Mouse (Mus musculus) limb, embryonic 10.5 days (tissue): ENCODE data around the gene Pik3r2. TPM values are rescaled to one million over a fixed set of nuclear protein-coding genes. Genes with fewer than 3 reads are reported as not detected.
A peak's percentile ranks its signal among the peaks of the same experiment; 100 is the strongest.

Source experiments
- DNase-seq: peaks from one replicate; pipeline ENCODE4 v3.0.0-alpha.2; 2017; ENCODE audit warnings: low spot score
- H3K27ac ChIP-seq: fragments of 300-500 bp; sonication (generic); 2 replicates; pipeline ENCODE4 v1.5.1; 2016; ENCODE audit warnings: mild to moderate bottlenecking
- H3K27me3 ChIP-seq: fragments of 300-500 bp; sonication (generic); 2 replicates; pipeline ENCODE4 v1.6.1; 2016; ENCODE audit warnings: low read depth, mild to moderate bottlenecking; ENCODE audit not compliant: poor library complexity, severe bottlenecking
- H3K36me3 ChIP-seq: fragments of 300-500 bp; sonication (generic); 2 replicates; pipeline ENCODE4 v1.6.1; 2016; ENCODE audit warnings: mild to moderate bottlenecking, moderate library complexity
- H3K4me1 ChIP-seq: fragments of 300-500 bp; sonication (generic); 2 replicates; pipeline ENCODE4 v1.6.1; 2016
- H3K4me3 ChIP-seq: fragments of 300-500 bp; sonication (generic); 2 replicates; pipeline ENCODE4 v1.5.1; 2016; ENCODE audit warnings: mild to moderate bottlenecking, moderate library complexity
- H3K9me3 ChIP-seq: fragments of 300-500 bp; sonication (generic); replicated peaks from 2 replicates; pipeline ENCODE4 v1.6.1; 2016; ENCODE audit warnings: mild to moderate bottlenecking
- WGBS: fragments of 180-500 bp; shearing (Covaris S2); methylation state at CpG from one replicate; pipeline ENCODE4 v1.1.7; 2016; 5-methylcytosine and 5-hydroxymethylcytosine counted together
- polyA plus RNA-seq: library from polyadenylated mRNA; unstranded; fragments of >200 nt; fragmentation: Nextera tagmentation; extraction: Ambion mirVana; gene quantifications from 2 replicates; pipeline ENCODE4 v1.2.1, GENCODE M21; 2016

Pik3r2 gene
- polyA plus RNA-seq, 1 experiment from 2014 or later, result 100 TPM

DNA sequence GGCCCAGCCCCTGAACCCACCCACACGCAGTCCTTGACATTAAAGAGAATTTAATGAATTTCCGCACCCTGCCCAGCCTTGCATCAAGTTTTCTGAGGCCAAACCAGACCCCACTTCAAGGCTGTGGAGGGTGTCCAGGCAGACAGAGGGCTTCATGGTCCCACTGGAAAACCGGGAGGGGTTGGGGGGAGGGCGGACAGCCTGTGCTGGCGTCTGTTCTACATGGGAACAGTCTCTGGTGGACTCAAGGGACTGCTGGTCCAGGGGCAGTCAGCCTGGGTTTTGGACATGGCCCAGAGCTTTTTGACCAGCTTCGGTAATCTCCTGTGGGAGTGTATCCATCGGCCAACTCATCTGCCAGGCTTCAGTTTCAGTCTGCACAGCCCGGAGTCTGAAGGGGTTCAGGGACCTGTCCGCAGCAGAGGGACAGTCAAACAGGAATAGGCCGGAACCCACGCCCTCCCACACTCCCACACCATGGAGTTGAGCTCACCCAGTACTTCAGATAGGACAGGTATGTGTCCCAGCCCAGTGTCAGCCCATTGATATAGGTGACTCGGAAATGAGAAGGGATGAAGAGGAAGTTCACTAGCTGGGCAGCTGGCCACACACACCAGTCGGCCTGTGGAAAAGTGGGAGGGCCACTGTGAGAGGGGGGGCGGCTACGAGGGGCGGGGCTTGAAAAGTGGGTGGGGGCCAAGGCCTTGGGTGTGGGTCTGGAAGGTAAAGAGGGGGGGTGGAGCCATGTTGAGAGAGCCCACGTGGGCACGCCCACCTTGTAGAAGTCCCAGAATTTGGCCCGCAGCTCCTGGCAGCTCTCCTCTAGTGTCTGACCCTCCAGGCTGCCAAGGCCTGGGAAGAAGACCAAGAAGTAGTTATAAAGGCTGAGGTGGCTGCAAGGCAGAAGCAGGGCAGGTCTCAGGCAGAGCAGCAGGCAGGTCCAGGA is 17.6 kb downstream of the Pik3r2 start:
- Histone ChIP-seq H3K27me3 (0 out of 2 replicates have a peak, but pooled peaks cover 4% of the 10 kb centered on the region), H3K27ac (no peak overlapping the region), H3K4me3 (no peak overlapping the region), H3K4me1 (peaks cover 51% of the 10 kb centered on the region), H3K36me3 (peaks cover 30% of the 10 kb centered on the region), H3K9me3 (no peaks in the 10 kb centered on the region)
- DNase-seq, result no peak
- 75% methylated on average over 19 of the region's 19 CpGs for WGBS

DNA sequence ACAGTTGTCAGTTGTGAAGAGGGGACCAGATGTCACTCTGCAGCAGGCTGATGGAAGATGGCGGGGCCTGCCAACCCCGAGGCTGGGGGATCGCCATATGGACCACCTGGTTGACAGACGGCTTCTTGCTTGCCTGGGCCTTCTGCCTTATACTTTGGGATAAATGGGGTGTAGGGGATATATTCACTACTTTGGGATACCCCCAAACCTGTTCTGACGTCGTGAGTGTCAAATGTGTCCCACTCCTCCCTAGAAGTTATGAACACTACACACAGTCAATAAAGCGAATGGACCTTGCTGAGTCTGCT is 18.3 kb downstream of the Pik3r2 start:
- 0 out of 2 replicates have a peak, but pooled peaks cover 4% of the 10 kb centered on the region for H3K27me3 ChIP-seq
- peaks cover 57% of the 10 kb centered on the region for H3K4me1 ChIP-seq
- peaks cover 30% of the 10 kb centered on the region for H3K36me3 ChIP-seq
- H3K4me3 ChIP-seq, result no peak overlapping the region
- DNase-seq, result no peak
- WGBS, result 91% methylated on average over 7 of the region's 7 CpGs
- H3K27ac ChIP-seq, result no peak overlapping the region
- H3K9me3 ChIP-seq, result no peaks in the 10 kb centered on the region

DNA sequence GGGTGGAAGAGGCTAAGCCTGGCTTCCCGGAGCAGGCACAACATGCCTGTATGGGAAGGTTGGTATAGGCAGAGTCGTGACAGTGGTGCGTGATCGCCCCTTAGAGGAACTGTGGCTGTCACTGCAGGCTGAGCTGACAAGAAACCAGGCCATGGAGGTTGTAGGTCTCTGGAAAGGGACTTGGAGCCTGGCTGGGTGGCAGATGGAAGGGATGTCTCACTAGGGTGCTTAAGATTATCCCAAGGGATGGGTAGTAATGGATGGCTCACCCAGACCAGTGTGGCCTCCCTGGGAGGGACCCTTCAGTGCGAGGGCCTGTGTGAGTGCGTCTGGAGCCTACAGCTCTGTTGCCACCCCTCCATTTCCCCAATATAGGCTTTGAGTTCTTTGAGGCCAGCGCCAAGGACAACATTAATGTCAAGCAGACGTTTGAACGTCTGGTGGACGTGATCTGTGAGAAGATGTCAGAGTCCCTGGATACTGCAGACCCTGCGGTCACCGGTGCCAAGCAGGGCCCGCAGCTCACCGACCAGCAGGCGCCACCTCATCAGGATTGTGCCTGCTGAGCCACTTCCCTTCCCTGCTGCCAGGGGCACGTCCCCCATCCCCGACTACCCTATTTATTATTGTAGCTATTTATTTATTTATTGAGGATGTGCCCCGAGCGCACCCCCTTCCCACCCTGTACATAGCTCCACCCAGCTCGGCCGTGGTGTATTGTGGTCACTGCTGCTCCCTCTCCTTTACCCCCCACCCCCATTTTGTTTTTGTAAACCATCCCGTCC is 18.8 kb downstream of the Pik3r2 start:
- WGBS, result 75% methylated on average over 22 of the region's 22 CpGs
- Histone ChIP-seq H3K9me3 (no peaks in the 10 kb centered on the region), H3K27ac (no peak overlapping the region), H3K4me1 (peaks cover 62% of the 10 kb centered on the region), H3K27me3 (0 out of 2 replicates have a peak, but pooled peaks cover 4% of the 10 kb centered on the region), H3K36me3 (peaks cover 30% of the 10 kb centered on the region), H3K4me3 (no peak overlapping the region)
- DNase-seq, result no peak

DNA sequence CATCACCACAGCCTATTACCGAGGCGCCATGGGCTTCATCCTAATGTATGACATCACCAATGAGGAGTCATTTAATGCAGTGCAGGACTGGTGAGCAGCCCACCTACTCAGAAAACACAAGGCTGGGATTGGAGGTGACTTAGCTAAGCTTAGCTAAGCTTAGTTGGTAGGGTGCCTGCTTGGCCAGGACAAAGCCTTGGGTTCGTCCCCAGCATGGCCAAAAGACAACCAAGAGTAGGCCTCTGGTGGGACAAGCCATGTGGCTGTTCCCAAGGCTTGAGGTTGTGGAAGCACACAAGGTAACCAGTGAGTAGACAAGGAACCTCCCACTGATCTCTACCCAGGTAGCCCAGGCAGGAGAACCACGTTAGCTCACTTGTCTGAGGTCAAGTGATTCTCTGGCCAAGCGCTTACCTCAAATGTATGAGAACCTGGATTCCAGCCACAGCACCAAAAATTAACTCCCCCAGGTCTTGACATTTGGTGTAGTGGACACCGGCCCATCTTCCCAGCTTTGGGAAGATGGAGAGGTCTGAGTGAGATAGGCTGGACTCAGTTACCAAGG is 20.0 kb downstream of the Pik3r2 start:
- peaks cover 68% of the 10 kb centered on the region for H3K4me1 ChIP-seq
- no peak overlapping the region for H3K4me3 ChIP-seq
- 0 out of 2 replicates have a peak, but pooled peaks cover 4% of the 10 kb centered on the region for H3K27me3 ChIP-seq
- no peak overlapping the region for H3K27ac ChIP-seq
- WGBS, result 92% methylated on average over 6 of the region's 6 CpGs
- H3K9me3 ChIP-seq, result no peaks in the 10 kb centered on the region
- DNase-seq, result no peak
- peaks cover 30% of the 10 kb centered on the region for H3K36me3 ChIP-seq

DNA sequence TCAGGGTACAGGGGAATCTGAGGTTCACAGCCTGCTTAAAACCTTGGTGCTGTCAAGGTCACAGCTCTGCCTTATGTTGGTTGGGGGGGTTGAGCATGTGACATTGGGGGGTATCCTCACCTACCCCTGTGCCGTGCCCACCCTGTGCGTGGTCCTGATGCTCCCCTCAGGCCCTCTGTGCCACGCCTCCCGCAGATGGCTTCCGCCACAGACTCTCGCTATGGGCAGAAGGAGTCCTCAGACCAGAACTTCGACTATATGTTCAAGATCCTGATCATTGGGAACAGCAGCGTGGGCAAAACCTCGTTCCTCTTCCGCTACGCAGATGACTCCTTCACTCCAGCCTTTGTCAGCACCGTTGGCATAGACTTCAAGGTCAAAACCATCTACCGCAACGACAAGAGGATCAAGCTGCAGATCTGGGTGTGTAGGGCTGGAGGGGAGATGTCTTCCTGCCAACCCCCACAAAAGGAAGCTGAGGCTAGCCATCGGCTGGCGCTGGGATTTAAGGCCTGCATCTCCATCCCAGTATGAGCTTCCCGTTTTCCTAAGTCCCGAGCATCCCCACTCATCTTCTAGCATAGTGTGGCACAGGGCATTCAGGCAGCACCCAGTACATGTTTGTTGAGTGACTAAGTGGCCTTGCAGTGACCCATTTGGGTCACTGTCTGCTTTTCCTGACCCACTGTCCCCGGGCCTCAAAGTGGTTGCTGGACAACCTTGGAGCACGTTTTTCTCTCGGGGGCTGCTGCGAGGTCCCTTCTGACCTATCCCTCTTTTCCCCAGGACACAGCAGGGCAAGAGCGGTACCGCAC is 20.6 kb downstream of the Pik3r2 start:
- DNase-seq, result no peak
- Histone ChIP-seq H3K4me1 (peaks cover 61% of the 10 kb centered on the region), H3K4me3 (peak overlapping the region; percentile 71), H3K27me3 (0 out of 2 replicates have a peak, but pooled peaks cover 4% of the 10 kb centered on the region), H3K27ac (no peak overlapping the region), H3K36me3 (peaks cover 30% of the 10 kb centered on the region), H3K9me3 (no peaks in the 10 kb centered on the region)
- WGBS, result 87% methylated on average over 24 of the region's 24 CpGs

DNA sequence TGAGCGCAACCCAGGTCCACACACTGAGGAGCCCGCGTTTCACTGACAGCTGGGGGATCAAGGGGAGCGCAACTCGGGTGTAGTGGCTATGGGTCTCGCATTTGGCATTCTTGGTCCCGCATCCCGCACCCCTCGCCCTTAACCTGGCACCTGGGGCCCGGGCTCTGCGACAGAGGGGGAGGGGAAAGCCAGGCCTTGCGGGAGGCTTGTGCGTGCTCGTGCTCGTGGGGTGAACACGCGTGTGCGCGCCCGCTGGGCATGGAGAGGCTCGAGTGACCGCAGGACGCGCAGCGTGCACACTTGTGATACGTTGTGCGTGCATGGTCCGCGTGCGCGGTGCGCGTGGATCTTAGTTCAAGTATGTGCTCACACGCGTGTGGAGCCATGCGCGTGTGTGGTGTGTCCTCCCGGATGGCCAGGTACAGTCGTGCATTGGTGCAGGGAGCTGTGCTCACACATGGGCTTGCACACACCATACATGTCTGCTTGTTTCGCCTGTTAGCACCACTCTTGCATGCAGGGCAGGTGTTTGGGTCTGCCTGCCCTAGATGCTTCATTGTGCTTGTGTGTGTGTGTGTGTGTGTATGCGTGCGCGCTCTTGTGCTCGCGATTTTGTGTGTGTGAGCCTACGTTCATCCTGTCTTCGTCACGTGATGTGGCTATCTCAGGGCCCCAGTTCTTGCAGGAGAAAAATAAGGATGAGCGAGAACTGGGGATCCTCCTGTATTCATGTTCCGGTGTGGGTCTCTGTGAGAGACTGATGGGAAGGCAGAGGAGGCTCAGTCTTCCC is 21.4 kb downstream of the Pik3r2 start:
- DNase-seq, result peak; percentile 63
- Histone ChIP-seq H3K27me3 (peaks cover 6% of the 10 kb centered on the region; the same call in 1 of the 2 replicates), H3K36me3 (peaks cover 30% of the 10 kb centered on the region), H3K4me1 (peaks cover 55% of the 10 kb centered on the region), H3K9me3 (no peaks in the 10 kb centered on the region), H3K27ac (peak overlapping the region; percentile 83), H3K4me3 (peak overlapping the region; percentile 71)
- WGBS, result 19% methylated on average over 50 of the region's 50 CpGs

DNA sequence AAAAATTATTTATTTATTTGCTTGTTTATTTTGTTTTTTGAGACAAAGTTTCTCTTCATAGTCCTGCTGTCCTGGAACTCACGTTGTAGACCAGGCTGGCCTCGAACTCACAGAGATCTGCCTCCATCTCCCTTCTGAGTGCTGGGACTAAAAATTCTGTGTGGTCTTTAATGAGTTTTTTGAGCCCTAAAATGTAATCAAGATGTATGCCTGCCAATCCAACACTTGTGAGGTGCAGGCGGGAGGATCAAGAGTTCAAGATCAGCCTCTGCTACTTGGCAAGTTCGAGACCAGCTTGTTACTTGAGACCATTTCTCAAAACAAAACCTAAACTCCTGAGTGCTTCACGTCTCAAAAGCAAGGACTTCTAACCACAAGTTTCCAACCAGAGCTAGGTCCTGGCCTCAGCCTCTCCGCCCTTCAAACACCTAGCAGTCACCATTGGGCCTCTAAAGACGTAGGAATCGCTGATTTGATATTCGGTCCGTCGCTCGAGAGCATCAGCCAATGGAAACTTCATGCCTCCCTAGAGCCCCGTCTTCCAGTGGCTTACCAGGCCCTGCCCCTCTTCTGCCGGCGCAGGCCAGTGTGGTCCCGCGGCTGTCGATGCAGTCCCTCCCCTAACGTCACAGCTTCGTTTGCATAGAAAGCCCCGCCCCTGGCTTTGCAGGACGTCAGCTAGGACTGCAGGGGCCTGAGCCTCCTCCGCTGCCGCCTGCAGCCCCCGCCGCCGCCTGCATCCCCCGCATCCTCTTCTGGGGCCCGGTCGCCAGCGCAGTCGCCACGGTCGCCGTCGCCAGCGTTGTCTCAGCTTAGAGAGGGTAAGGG is 22.3 kb downstream of the Pik3r2 start, which contains the start of gene Rab3a:
Gene Rab3a (plus strand): TSS at position 637 of the 828 bp plus-strand sequence.
- DNase-seq, result peak; percentile 92
- peaks cover 47% of the 10 kb centered on the region for H3K4me1 ChIP-seq
- WGBS, result 8% methylated on average over 37 of the region's 37 CpGs
- H3K27me3 ChIP-seq, result peaks cover 14% of the 10 kb centered on the region
- H3K9me3 ChIP-seq, result no peaks in the 10 kb centered on the region
- peak within 1 kb of the TSS; percentile 71 for H3K4me3 ChIP-seq
- peaks cover 30% of the 10 kb centered on the region for H3K36me3 ChIP-seq
- H3K27ac ChIP-seq, result peak within 1 kb of the TSS; percentile 83

DNA sequence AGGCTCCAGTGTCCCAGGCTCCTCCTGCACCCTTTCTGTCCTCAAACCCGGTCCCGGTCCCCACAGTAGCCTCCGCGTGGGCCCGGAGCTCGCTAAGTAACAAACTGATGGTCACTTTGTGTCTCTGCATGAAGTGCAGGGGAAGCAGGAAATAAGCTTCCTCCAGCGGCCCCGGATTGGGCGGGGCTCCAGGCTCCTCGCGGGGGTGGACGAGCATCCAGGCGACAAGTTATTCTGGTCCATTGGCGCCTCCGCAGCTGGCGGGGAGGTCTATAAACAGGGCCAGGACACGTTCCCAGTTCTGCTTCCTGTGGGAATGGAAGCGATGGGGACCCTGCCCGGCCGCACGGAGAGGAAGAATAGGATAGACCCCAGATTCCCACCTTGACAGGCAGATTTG is 23.4 kb downstream of the Pik3r2 start:
- WGBS, result 26% methylated on average over 21 of the region's 21 CpGs
- Histone ChIP-seq H3K36me3 (peaks cover 24% of the 10 kb centered on the region), H3K4me3 (peak overlapping the region; percentile 26), H3K4me1 (peaks cover 39% of the 10 kb centered on the region), H3K27me3 (peaks cover 25% of the 10 kb centered on the region), H3K9me3 (no peaks in the 10 kb centered on the region), H3K27ac (peak overlapping the region; percentile 83)
- DNase-seq, result no peak

DNA sequence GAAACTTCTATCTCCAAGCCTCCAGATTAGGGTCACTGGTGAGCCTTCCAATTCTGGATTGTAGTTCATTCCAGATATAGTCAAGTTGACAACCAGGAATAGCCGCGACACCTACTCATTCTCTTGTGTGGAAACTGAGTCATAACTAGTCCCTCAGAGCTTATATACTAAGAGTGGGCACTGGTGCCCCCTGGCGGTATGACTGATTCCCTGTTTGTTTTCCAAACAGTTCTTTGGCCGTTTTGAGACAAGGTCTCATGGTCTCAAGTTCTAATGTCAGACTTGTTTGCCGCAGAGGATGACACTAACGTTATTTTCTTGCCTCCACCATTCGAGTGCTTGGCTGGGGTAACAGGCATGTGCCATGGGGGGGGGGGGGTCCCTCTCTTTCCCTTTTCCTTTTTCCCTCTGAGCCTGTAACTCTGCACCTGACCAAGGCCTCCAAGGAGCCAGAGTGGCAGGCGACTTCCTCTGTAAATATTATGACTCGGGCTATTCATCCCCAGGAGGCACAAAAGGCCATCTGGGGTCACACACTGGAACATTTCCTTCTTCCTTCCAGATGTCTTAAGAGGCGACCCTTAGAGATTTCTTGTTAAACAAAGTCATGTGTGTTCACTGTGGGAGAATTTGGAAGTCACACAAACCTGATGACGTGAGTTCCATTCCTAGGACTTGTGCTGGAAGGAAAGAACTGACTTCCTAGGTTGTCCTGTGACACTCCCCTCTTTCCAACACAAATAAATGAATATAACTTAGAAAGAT is 24.3 kb downstream of the Pik3r2 start:
- 29% methylated on average over 11 of the region's 11 CpGs for WGBS
- DNase-seq, result peak; percentile 77
- H3K4me3 ChIP-seq, result no peak overlapping the region
- H3K36me3 ChIP-seq, result peaks cover 14% of the 10 kb centered on the region
- H3K27me3 ChIP-seq, result peaks cover 35% of the 10 kb centered on the region
- H3K9me3 ChIP-seq, result no peaks in the 10 kb centered on the region
- H3K27ac ChIP-seq, result 0 out of 2 replicates have a peak overlapping the region, but pooled peaks have one; percentile 83
- H3K4me1 ChIP-seq, result peaks cover 39% of the 10 kb centered on the region

DNA sequence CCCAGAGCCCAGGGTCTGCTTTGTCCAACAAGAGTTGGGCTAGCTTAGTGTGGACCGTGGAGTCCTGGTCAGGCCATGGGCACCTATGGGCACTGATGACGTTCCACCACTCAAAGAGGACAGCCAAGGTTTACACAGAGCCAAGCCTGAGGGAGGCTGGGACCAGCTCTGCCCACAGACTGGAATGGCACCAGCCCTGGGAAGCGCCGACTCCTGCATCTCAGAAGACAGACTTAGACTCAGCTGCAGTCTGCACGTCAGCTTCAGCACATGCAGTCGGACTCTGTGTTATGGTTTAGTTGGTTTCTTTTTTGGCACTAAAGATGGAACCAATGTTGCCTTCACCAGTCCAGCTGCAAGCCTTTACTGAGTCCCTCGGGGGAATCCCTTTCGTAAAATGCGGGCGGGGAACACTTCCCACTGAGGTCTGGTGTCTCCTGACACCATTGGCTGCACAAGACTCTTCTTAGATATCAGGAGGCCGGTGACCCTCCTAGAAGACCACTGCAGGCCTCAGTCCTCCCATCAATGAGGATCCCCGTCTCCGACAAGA is 26.3 kb downstream of the Pik3r2 start:
- DNase-seq, result no peak
- H3K4me3 ChIP-seq, result no peak overlapping the region
- H3K27me3 ChIP-seq, result peaks cover 50% of the 10 kb centered on the region
- H3K4me1 ChIP-seq, result peaks cover 31% of the 10 kb centered on the region
- no peak overlapping the region for H3K27ac ChIP-seq
- 84% methylated on average over 13 of the region's 13 CpGs for WGBS
- no peaks in the 10 kb centered on the region for H3K9me3 ChIP-seq
- H3K36me3 ChIP-seq, result no peaks in the 10 kb centered on the region
